Mouse (Mus musculus): ENCODE results near the gene Pusl1. TPM values are rescaled to one million over a fixed set of nuclear protein-coding genes. Genes with fewer than 3 reads are reported as not detected.

Pusl1 gene
- total RNA-seq, 2 experiments from 2014 or later, result 18.7 to 33.7 TPM

- ATAC-seq (replicated peaks; ENCODE audit: poor library complexity), result peak; percentile 68
Observed at GRCm38 (mm10) chr4:155846871-155847578, 44.6 kb downstream of the Pusl1 start, which contains the start of gene Dvl1. Gene Dvl1, plus strand, starts transcription at chr4:155847402.

DNA sequence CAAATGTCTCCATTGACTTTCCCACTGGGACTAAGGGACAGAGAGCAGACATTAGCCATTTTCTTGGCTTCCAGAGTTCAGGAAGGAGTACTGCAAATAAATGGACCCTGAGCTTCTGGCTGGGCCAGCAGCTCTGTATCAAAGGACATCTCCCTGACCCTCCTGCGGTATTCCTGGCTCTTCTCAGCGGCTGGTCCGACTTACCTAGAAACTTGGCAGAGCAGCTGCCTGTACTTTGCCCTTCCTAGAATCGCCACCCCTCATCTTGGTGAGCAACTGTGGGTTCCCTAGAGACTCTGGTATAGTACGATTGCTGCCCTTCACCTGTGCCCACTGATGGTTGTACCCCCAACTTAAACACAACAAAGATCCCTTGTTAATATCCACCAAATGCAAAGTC is 48.4 kb downstream of the Pusl1 start:
- no peak for ATAC-seq (replicated peaks; ENCODE audit: poor library complexity)

DNA sequence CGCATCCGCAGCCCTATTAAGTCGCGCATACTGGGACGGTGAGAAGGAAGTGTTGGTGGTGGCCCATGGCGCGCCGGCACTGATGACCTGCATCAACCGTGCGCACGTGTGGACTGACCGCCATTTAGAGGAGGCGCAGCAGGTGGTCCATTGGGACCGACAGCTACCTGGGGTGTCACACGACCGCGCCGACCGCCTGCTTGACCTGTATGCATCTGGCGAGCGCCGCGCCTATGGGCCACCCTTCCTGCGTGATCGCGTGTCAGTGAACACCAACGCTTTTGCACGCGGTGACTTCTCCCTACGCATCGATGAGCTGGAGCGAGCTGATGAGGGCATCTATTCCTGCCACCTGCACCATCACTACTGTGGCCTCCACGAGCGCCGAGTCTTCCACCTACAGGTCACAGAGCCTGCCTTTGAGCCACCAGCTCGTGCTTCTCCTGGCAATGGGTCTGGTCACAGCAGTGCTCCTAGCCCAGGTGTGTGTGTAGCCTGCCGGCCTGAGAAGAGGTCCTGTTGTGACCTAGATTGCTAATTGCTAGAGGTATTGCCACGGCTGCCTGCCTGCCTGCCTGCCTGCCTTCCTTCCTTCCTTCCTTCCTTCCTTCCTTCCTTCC is 49.8 kb downstream of the Pusl1 start:
- ATAC-seq (replicated peaks; ENCODE audit: poor library complexity), result peak; percentile 3; the same call in 1 of the 2 replicates

DNA sequence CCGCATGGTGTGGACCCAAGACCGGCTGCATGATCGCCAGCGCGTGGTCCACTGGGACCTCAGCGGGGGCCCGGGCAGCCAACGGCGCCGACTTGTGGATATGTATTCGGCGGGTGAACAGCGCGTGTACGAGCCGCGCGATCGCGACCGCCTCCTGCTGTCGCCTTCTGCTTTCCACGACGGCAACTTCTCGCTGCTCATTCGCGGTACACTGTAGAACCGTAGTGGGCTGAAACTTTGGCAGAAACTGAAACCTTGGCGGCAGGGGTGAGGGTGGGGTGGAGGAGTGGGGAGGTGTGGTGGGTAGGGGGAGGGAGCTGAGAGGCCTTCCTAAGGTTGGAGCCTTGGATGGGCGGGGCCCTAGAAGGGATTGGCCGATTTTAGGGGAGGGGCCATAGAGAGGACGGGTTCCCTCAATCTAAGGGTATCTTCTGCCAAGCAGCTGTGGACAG is 50.6 kb downstream of the Pusl1 start:
- peak; percentile 74 for ATAC-seq (replicated peaks; ENCODE audit: poor library complexity)

GRCm38 (mm10) chr4:155840076-155841002 is 51.2 kb downstream of the Pusl1 start:
- ATAC-seq (replicated peaks; ENCODE audit: poor library complexity), result no peak

DNA sequence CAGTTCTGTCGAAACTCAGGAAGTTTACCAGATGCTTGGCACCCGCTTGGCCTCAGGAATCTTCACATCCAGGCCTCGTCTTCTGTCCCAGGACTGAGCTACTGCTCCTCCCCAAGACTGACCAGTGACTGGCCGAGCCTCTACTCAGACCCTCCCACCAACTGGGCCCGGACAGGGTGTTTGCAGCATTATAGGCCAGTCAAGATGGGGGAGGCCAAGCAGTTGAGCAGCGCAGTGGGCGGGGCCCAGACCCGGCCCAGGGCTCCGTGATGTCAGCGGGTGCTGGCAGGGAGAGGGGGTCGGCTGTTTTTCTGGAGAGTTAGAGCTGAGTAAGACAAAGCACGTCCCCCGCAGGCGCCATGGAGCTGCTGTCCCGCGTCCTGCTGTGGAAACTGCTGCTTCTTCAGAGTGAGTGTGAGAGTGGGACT is 52.1 kb downstream of the Pusl1 start, which contains the start of gene Mxra8:
Gene Mxra8 (plus strand): TSS at position 198 of the 428 bp plus-strand sequence.
- ATAC-seq (replicated peaks; ENCODE audit: poor library complexity), result no peak

GRCm38 (mm10) chr4:155838187-155839153 is 53.1 kb downstream of the Pusl1 start:
- no peak for ATAC-seq (replicated peaks; ENCODE audit: poor library complexity)

Other genes with a start within 250 kb of the Pusl1 start
- gene Gm10563, start 246.4 kb downstream of the Pusl1 start, total RNA-seq (2015), result not detected in 2 replicates
- gene Gm10563, start 246.4 kb downstream of the Pusl1 start, total RNA-seq (2017), result not detected in 2 replicates
- gene Mmp23, start 238.4 kb downstream of the Pusl1 start, total RNA-seq (2015), result 0.12 and 0.20 TPM in 2 replicates
- gene Mmp23, start 238.4 kb downstream of the Pusl1 start, total RNA-seq (2017), result not detected in 2 replicates
- 3.1 and 3.6 TPM in 2 replicates for gene Mib2, start 222.6 kb downstream of the Pusl1 start, total RNA-seq (2015)
- gene Mib2, start 222.6 kb downstream of the Pusl1 start, total RNA-seq (2017), result 19.7 and 24.5 TPM in 2 replicates
- 2.2 and 2.4 TPM in 2 replicates for gene Fndc10, start 197.4 kb downstream of the Pusl1 start, total RNA-seq (2015)
- 1.6 and 2.6 TPM in 2 replicates for gene Fndc10, start 197.4 kb downstream of the Pusl1 start, total RNA-seq (2017)
- 90.2 and 93.9 TPM in 2 replicates for gene Ssu72, start 187.0 kb downstream of the Pusl1 start, total RNA-seq (2015)
- gene Ssu72, start 187.0 kb downstream of the Pusl1 start, total RNA-seq (2017), result 101 and 105 TPM in 2 replicates
- 0.37 and 0.44 TPM in 2 replicates for gene Tmem240, start 157.0 kb downstream of the Pusl1 start, total RNA-seq (2015)
- 0.04 and 0.57 TPM in 2 replicates for gene Tmem240, start 157.0 kb downstream of the Pusl1 start, total RNA-seq (2017)
- gene Atad3a, start 130.7 kb downstream of the Pusl1 start, total RNA-seq (2015), result 57.0 and 58.9 TPM in 2 replicates
- 69.8 and 90.6 TPM in 2 replicates for gene Atad3a, start 130.7 kb downstream of the Pusl1 start, total RNA-seq (2017)
- gene Vwa1, start 117.1 kb downstream of the Pusl1 start, total RNA-seq (2015), result 0.22 and 0.37 TPM in 2 replicates
- gene Vwa1, start 117.1 kb downstream of the Pusl1 start, total RNA-seq (2017), result 0.24 and 0.42 TPM in 2 replicates
- gene Tmem88b, start 105.9 kb downstream of the Pusl1 start, total RNA-seq (2015), result not detected in 2 replicates
- not detected in 2 replicates for gene Tmem88b, start 105.9 kb downstream of the Pusl1 start, total RNA-seq (2017)
- not detected in 2 replicates for gene Ankrd65, start 101.3 kb downstream of the Pusl1 start, total RNA-seq (2015)
- gene Ankrd65, start 101.3 kb downstream of the Pusl1 start, total RNA-seq (2017), result not detected in 2 replicates
- 203 and 210 TPM in 2 replicates for gene Mrpl20, start 88.9 kb downstream of the Pusl1 start, total RNA-seq (2015)
- gene Mrpl20, start 88.9 kb downstream of the Pusl1 start, total RNA-seq (2017), result 70.0 and 102 TPM in 2 replicates
- 54.0 and 63.6 TPM in 2 replicates for gene Ccnl2, start 79.3 kb downstream of the Pusl1 start, total RNA-seq (2015)
- 80.8 and 88.0 TPM in 2 replicates for gene Ccnl2, start 79.3 kb downstream of the Pusl1 start, total RNA-seq (2017)
- 107 and 111 TPM in 2 replicates for gene Aurkaip1, start 60.5 kb downstream of the Pusl1 start, total RNA-seq (2015)
- gene Aurkaip1, start 60.5 kb downstream of the Pusl1 start, total RNA-seq (2017), result 128 and 137 TPM in 2 replicates
- gene Mxra8, start 52.1 kb downstream of the Pusl1 start, total RNA-seq (2015), result not detected in 2 replicates
- not detected in 2 replicates for gene Mxra8, start 52.1 kb downstream of the Pusl1 start, total RNA-seq (2017)
- gene Dvl1, start 44.4 kb downstream of the Pusl1 start, total RNA-seq (2015), result 9.6 and 9.9 TPM in 2 replicates
- 12.8 and 13.0 TPM in 2 replicates for gene Dvl1, start 44.4 kb downstream of the Pusl1 start, total RNA-seq (2017)
- 0.07 and 0.10 TPM in 2 replicates for gene Tas1r3, start 28.4 kb downstream of the Pusl1 start, total RNA-seq (2015)
- 0.17 TPM in 2 replicates for gene Tas1r3, start 28.4 kb downstream of the Pusl1 start, total RNA-seq (2017)
- gene Cptp, start 22.3 kb downstream of the Pusl1 start, total RNA-seq (2015), result 7.6 and 7.8 TPM in 2 replicates
- 8.8 and 9.2 TPM in 2 replicates for gene Cptp, start 22.3 kb downstream of the Pusl1 start, total RNA-seq (2017)
- 26.8 and 47.5 TPM in 2 replicates for gene Ints11, start 22.2 kb downstream of the Pusl1 start, total RNA-seq (2015)
- 28.5 and 35.9 TPM in 2 replicates for gene Ints11, start 22.2 kb downstream of the Pusl1 start, total RNA-seq (2017)
- 7.9 and 8.3 TPM in 2 replicates for gene Acap3, start within 50 bp of the Pusl1 start, total RNA-seq (2015)
- 6.2 and 6.7 TPM in 2 replicates for gene Acap3, start within 50 bp of the Pusl1 start, total RNA-seq (2017)
- 60.5 and 84.8 TPM in 2 replicates for gene Ube2j2, start 52.0 kb upstream of the Pusl1 start, total RNA-seq (2015)
- gene Ube2j2, start 52.0 kb upstream of the Pusl1 start, total RNA-seq (2017), result 97.5 and 98.7 TPM in 2 replicates
- 105 and 126 TPM in 2 replicates for gene C1qtnf12, start 70.5 kb upstream of the Pusl1 start, total RNA-seq (2015)
- 30.6 and 39.6 TPM in 2 replicates for gene C1qtnf12, start 70.5 kb upstream of the Pusl1 start, total RNA-seq (2017)
- 10.5 and 10.6 TPM in 2 replicates for gene B3galt6, start 100.9 kb upstream of the Pusl1 start, total RNA-seq (2015)
- gene B3galt6, start 100.9 kb upstream of the Pusl1 start, total RNA-seq (2017), result 11.4 and 12.9 TPM in 2 replicates
- gene Sdf4, start 101.1 kb upstream of the Pusl1 start, total RNA-seq (2015), result 52.6 and 54.4 TPM in 2 replicates
- 188 and 205 TPM in 2 replicates for gene Sdf4, start 101.1 kb upstream of the Pusl1 start, total RNA-seq (2017)
- 1.6 and 2.0 TPM in 2 replicates for gene Tnfrsf4, start 122.1 kb upstream of the Pusl1 start, total RNA-seq (2015)
- 0.37 and 0.57 TPM in 2 replicates for gene Tnfrsf4, start 122.1 kb upstream of the Pusl1 start, total RNA-seq (2017)
- gene Tnfrsf18, start 134.4 kb upstream of the Pusl1 start, total RNA-seq (2015), result 0.76 and 4.5 TPM in 2 replicates
- gene Tnfrsf18, start 134.4 kb upstream of the Pusl1 start, total RNA-seq (2017), result 1.9 and 2.0 TPM in 2 replicates
- gene Ttll10, start 167.6 kb upstream of the Pusl1 start, total RNA-seq (2015), result not detected in 2 replicates
- not detected in 2 replicates for gene Ttll10, start 167.6 kb upstream of the Pusl1 start, total RNA-seq (2017)
- 16.9 and 24.7 TPM in 2 replicates for gene 9430015G10Rik, start 218.2 kb upstream of the Pusl1 start, total RNA-seq (2015)
- gene 9430015G10Rik, start 218.2 kb upstream of the Pusl1 start, total RNA-seq (2017), result 28.3 and 33.7 TPM in 2 replicates
- 0.22 and 0.27 TPM in 2 replicates for gene Rnf223, start 238.7 kb upstream of the Pusl1 start, total RNA-seq (2015)
- 0.25 TPM in 1 of 2 replicates, not detected in the other for gene Rnf223, start 238.7 kb upstream of the Pusl1 start, total RNA-seq (2017)

All from megakaryocyte progenitor cell, adult 5-6 weeks (primary cell).